Mouse (Mus musculus) megakaryocyte, embryonic 14.5 days (primary cell): ENCODE results near the gene Klhl25.

Experiments used
- FLI1 ChIP-seq: IDR thresholded peaks from 2 replicates; pipeline ENCODE4 v1.6.1; 2012; ENCODE audit warnings: low read length, inconsistent platforms, mixed read lengths
- GATA1 ChIP-seq: IDR thresholded peaks from 3 replicates; pipeline ENCODE4 v1.6.1; 2012; ENCODE audit warnings: mixed read lengths, low read length, inconsistent platforms, borderline replicate concordance

- TF ChIP-seq GATA1 (no peak), FLI1 (no peak)
These were observed 25.1 kb downstream of the Klhl25 start for GRCm38 (mm10) chr7:75873216-75873615.
